Mouse (Mus musculus): ENCODE results near the gene Gpx3.
A peak's percentile ranks its signal among the peaks of the same experiment; 100 is the strongest.
"Not testable (repeated sequence)": the region's sequence is repeated elsewhere in the genome, so short reads cannot be mapped to it uniquely, and the experiment has no call there.

Gene Gpx3

GRCm38 (mm10) chr11:54939501-54939900 lies 37.2 kb downstream of the Gpx3 start:
- DNase-seq (ENCODE audit: low spot score in 2 of 2) = no peak

GRCm38 (mm10) chr11:54940056-54940455 lies 37.8 kb downstream of the Gpx3 start:
- DNase-seq (ENCODE audit: low spot score in 2 of 2) = no peak

GRCm38 (mm10) chr11:54944702-54945101 lies 42.4 kb downstream of the Gpx3 start:
- DNase-seq (ENCODE audit: low spot score in 2 of 2) = no peak

GRCm38 (mm10) chr11:54949717-54950116 lies 47.5 kb downstream of the Gpx3 start:
- DNase-seq (ENCODE audit: low spot score in 2 of 2) = no peak

- no peak for DNase-seq (ENCODE audit: low spot score in 2 of 2)
Measured at GRCm38 (mm10) chr11:54950684-54951083, 48.4 kb downstream of the Gpx3 start.

GRCm38 (mm10) chr11:54952651-54953050 lies 50.4 kb downstream of the Gpx3 start:
- no peak for DNase-seq (ENCODE audit: low spot score in 2 of 2)

GRCm38 (mm10) chr11:54953993-54954446 lies 51.8 kb downstream of the Gpx3 start:
- no peak for DNase-seq (ENCODE audit: low spot score in 2 of 2)

GRCm38 (mm10) chr11:54954716-54955115 lies 52.5 kb downstream of the Gpx3 start:
- DNase-seq (ENCODE audit: low spot score in 2 of 2) = no peak

GRCm38 (mm10) chr11:54955400-54955734 lies 53.1 kb downstream of the Gpx3 start:
- not testable (repeated sequence) for DNase-seq (ENCODE audit: low spot score in 2 of 2)

- peak; percentile 98 to 99 for DNase-seq (ENCODE audit: low spot score in 2 of 2)
Measured at GRCm38 (mm10) chr11:54955735-54956480, 53.7 kb downstream of the Gpx3 start.

GRCm38 (mm10) chr11:54956912-54957311 lies 54.7 kb downstream of the Gpx3 start:
- peak in 1 of 2 experiments; percentile 49 for DNase-seq (ENCODE audit: low spot score in 2 of 2)

GRCm38 (mm10) chr11:54957708-54958107 lies 55.5 kb downstream of the Gpx3 start:
- not testable (repeated sequence) for DNase-seq (ENCODE audit: low spot score in 2 of 2)

- peak; percentile 51 to 68 for DNase-seq (ENCODE audit: low spot score in 2 of 2)
Measured at GRCm38 (mm10) chr11:54958571-54959073, 56.4 kb downstream of the Gpx3 start.

Measured in spleen, postnatal 36 days (tissue).